Mouse (Mus musculus) lung, embryonic 14.5 days (tissue): ENCODE data around the gene Ywhae. TPM values are rescaled to one million over a fixed set of nuclear protein-coding genes. Genes with fewer than 3 reads are reported as not detected.

ENCODE experiments used
- ATAC-seq: fragments of 200-750 bp; cut with Nextera tagmentation; 2 replicates; pipeline ENCODE4 v1.8.0; 2017; ENCODE audit warnings: mild to moderate bottlenecking, moderate TSS enrichment, moderate library complexity; ENCODE audit not compliant: insufficient read depth
- DNase-seq: peaks from one replicate; pipeline ENCODE4 v3.0.0-alpha.2; 2015
- H3K27ac ChIP-seq: fragments of 300-500 bp; sonication (generic); 2 replicates; pipeline ENCODE4 v1.5.1; 2014; ENCODE audit warnings: low read depth, mild to moderate bottlenecking, moderate library complexity
- H3K27me3 ChIP-seq: fragments of 300-500 bp; sonication (generic); 2 replicates; pipeline ENCODE4 v1.6.1; 2014; ENCODE audit warnings: low read length, control low read depth; ENCODE audit not compliant: insufficient read depth
- H3K36me3 ChIP-seq: fragments of 300-500 bp; sonication (generic); 2 replicates; pipeline ENCODE4 v1.6.1; 2014; ENCODE audit warnings: control low read depth; ENCODE audit not compliant: insufficient read depth
- H3K4me1 ChIP-seq: fragments of 300-500 bp; sonication (generic); 2 replicates; pipeline ENCODE4 v1.6.1; 2014; ENCODE audit warnings: antibody characterized with exemption, control low read depth; ENCODE audit not compliant: insufficient read depth
- H3K4me2 ChIP-seq: fragments of 300-500 bp; sonication (generic); 2 replicates; pipeline ENCODE4 v1.6.1; 2014; ENCODE audit warnings: mild to moderate bottlenecking
- H3K4me3 ChIP-seq: fragments of 300-500 bp; sonication (generic); 2 replicates; pipeline ENCODE4 v1.5.1; 2014; ENCODE audit warnings: low read depth, low read length
- H3K9ac ChIP-seq: fragments of 300-500 bp; sonication (generic); 2 replicates; pipeline ENCODE4 v1.6.1; 2014
- H3K9me3 ChIP-seq: fragments of 300-500 bp; sonication (generic); 2 replicates; pipeline ENCODE4 v1.6.1; 2016; ENCODE audit warnings: low read depth, low read length, control low read depth
- CTCF ChIP-seq: IDR thresholded peaks from 2 replicates; pipeline ENCODE4 v1.5.1; 2016; ENCODE audit warnings: antibody characterized with exemption, low read depth
- WGBS: fragments of 180-500 bp; shearing (Covaris S2); extraction: QIAGEN DNeasy Blood & Tissue Kit; methylation state at CpG from one replicate; pipeline ENCODE4 v1.1.7; 2014; 5-methylcytosine and 5-hydroxymethylcytosine counted together
- polyA plus RNA-seq: library from polyadenylated mRNA; unstranded; fragments of >200 nt; fragmentation: Nextera tagmentation; extraction: Ambion mirVana; gene quantifications from 2 replicates; pipeline ENCODE4 v1.2.1, GENCODE M21; 2014

Gene Ywhae
- polyA plus RNA-seq, 1 experiment from 2014 or later: 1,066 TPM

GRCm38 (mm10) chr11:75801771-75802550 is 69.3 kb downstream of the Ywhae start:
- no peak overlapping the region for H3K9ac ChIP-seq
- TF ChIP-seq CTCF: no peak
- H3K4me2 ChIP-seq: no peak overlapping the region
- ATAC-seq (no peak), DNase-seq (no peak)
- H3K9me3 ChIP-seq: no peaks in the 10 kb centered on the region
- no peaks in the 10 kb centered on the region for H3K36me3 ChIP-seq
- no peak overlapping the region for H3K27ac ChIP-seq
- H3K27me3 ChIP-seq: peaks cover 10% of the 10 kb centered on the region
- no peaks in the 10 kb centered on the region for H3K4me1 ChIP-seq
- no peak overlapping the region for H3K4me3 ChIP-seq
- 61% methylated on average over 7 of the region's 7 CpGs for WGBS

GRCm38 (mm10) chr11:75807486-75807885 is 74.8 kb downstream of the Ywhae start:
- TF ChIP-seq CTCF: 0 out of 2 replicates have a peak, but pooled peaks have one; percentile 10
- ATAC-seq (no peak), DNase-seq (peak; percentile 16)
- no peaks in the 10 kb centered on the region for H3K9me3 ChIP-seq
- H3K4me1 ChIP-seq: peaks cover 6% of the 10 kb centered on the region
- H3K4me3 ChIP-seq: no peak overlapping the region
- no peaks in the 10 kb centered on the region for H3K36me3 ChIP-seq
- H3K27me3 ChIP-seq: no peaks in the 10 kb centered on the region
- H3K4me2 ChIP-seq: no peak overlapping the region
- 15% methylated on average over 5 of the region's 5 CpGs for WGBS
- no peak overlapping the region for H3K27ac ChIP-seq
- no peak overlapping the region for H3K9ac ChIP-seq

DNA sequence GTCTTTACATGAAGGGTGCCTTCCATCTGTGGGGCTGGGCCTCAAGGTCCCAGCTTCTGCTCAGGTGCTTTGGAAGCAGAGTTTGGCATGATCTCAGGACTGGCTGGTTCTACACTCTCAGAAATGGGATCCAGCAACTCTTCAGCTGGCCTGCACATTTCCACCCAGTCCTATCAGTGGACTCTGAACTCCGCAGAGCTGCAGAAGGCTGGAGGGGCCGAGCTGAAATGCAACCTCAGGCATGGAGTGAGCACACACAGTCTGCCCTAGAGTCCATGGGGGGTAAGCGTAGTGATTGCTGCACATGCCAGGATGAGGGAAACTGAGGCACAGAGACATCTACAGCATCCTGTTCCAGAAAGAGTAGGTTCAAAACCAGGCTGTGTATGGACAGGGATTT is 77.9 kb downstream of the Ywhae start:
- no peaks in the 10 kb centered on the region for H3K36me3 ChIP-seq
- H3K9me3 ChIP-seq: no peaks in the 10 kb centered on the region
- no peak for ATAC-seq
- WGBS: 86% methylated on average over 3 of the region's 3 CpGs
- peaks cover 16% of the 10 kb centered on the region for H3K4me1 ChIP-seq
- H3K9ac ChIP-seq: no peak overlapping the region
- H3K4me2 ChIP-seq: no peak overlapping the region
- no peak overlapping the region for H3K4me3 ChIP-seq
- no peak for TF ChIP-seq CTCF
- DNase-seq: no peak
- no peak overlapping the region for H3K27ac ChIP-seq
- H3K27me3 ChIP-seq: no peaks in the 10 kb centered on the region

DNA sequence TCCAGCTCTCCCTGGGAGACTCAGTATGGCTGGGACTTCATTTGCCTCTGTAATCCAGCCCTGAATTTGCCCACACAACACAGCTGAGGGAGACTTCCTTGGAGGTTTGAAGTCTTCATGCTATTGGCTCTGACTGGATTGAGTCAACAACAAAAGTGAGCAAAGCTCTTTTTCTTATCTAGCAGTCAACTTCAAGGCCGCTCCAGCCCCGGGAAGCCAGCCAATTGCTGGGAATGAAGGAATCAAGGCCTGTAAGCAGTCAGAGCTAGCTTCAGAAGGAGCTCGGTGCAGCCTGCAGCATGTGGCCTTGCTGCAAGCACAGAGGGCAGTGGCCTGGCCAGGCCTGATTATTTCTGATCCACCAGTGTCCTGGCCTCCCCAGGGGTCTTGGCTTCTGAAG is 79.2 kb downstream of the Ywhae start:
- Histone ChIP-seq H3K9ac (peak overlapping the region; percentile 4; the same call in 1 of the 2 replicates), H3K4me2 (0 out of 2 replicates have a peak overlapping the region, but pooled peaks have one; percentile 18), H3K4me3 (no peak overlapping the region), H3K9me3 (no peaks in the 10 kb centered on the region), H3K27ac (peak overlapping the region; percentile 95), H3K36me3 (no peaks in the 10 kb centered on the region), H3K27me3 (no peaks in the 10 kb centered on the region), H3K4me1 (peaks cover 16% of the 10 kb centered on the region)
- DNase-seq (peak; percentile 98), ATAC-seq (peak; percentile 91)
- WGBS: 7% methylated on average over 3 of the region's 3 CpGs
- TF ChIP-seq CTCF: no peak

DNA sequence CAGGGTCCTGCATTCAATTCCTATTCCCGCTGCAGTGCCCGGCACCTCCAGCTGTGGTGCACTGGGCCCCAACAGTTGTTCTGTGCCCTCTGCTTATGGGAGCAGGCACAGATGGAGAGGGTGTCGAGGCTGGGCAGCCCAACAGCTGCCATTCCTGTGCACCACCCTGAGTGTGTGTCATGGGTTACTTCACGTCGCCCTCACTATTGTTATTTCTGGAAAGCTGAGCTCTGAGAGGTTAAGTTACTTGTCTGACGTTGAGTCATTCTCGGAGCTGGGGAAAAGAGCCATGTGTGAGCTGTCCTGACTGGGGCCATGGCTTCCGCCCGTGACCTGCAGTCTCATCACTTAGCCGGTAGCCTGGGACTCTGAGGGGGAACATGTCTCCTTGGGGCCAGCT is 80.4 kb downstream of the Ywhae start:
- Histone ChIP-seq H3K9me3 (no peaks in the 10 kb centered on the region), H3K4me3 (no peak overlapping the region), H3K27ac (peak overlapping the region; percentile 95; the same call in 1 of the 2 replicates), H3K4me2 (no peak overlapping the region), H3K9ac (no peak overlapping the region), H3K27me3 (no peaks in the 10 kb centered on the region), H3K4me1 (peaks cover 16% of the 10 kb centered on the region), H3K36me3 (no peaks in the 10 kb centered on the region)
- TF ChIP-seq CTCF: 0 out of 2 replicates have a peak, but pooled peaks have one; percentile 9
- peak; percentile 14 for DNase-seq
- ATAC-seq: no peak; the same call in 1 of the 2 replicates
- WGBS: 40% methylated on average over 10 of the region's 10 CpGs

Other genes with a start within 250 kb of the Ywhae start
- gene Prpf8, start 246.1 kb upstream of the Ywhae start, polyA plus RNA-seq: 96.9 and 104 TPM in 2 replicates
- 0.43 and 0.58 TPM in 2 replicates for gene Rilp, start 222.8 kb upstream of the Ywhae start, polyA plus RNA-seq
- gene Scarf1, start 219.3 kb upstream of the Ywhae start, polyA plus RNA-seq: 11.6 and 15.2 TPM in 2 replicates
- 4.0 and 6.4 TPM in 2 replicates for gene Slc43a2, start 201.2 kb upstream of the Ywhae start, polyA plus RNA-seq
- gene Pitpna, start 144.8 kb upstream of the Ywhae start, polyA plus RNA-seq: 84.7 and 89.6 TPM in 2 replicates
- gene Inpp5k, start 101.9 kb upstream of the Ywhae start, polyA plus RNA-seq: 23.1 and 24.9 TPM in 2 replicates
- 52.3 and 56.5 TPM in 2 replicates for gene Myo1c, start 82.4 kb upstream of the Ywhae start, polyA plus RNA-seq
- 109 and 116 TPM in 2 replicates for gene Crk, start 53.6 kb upstream of the Ywhae start, polyA plus RNA-seq
- gene Doc2b, start 63.2 kb downstream of the Ywhae start, polyA plus RNA-seq: 1.1 TPM in 2 replicates
- gene Rph3al, start 205.6 kb downstream of the Ywhae start, polyA plus RNA-seq: 5.3 and 6.7 TPM in 2 replicates